Mouse (Mus musculus) large intestine, adult 2 months (tissue): Measurements from ENCODE around the gene Trpc1. TPM values are rescaled to one million over a fixed set of nuclear protein-coding genes. Genes with fewer than 3 reads are reported as not detected.

Source experiments
- DNase-seq: peaks from one replicate; pipeline ENCODE4 v3.0.0-alpha.2; 2012; ENCODE audit warnings: low read depth, low spot score
- WGBS: fragments of 180-500 bp; shearing (Covaris S2); methylation state at CpG from one replicate; pipeline ENCODE4 v1.1.7; 2018; 5-methylcytosine and 5-hydroxymethylcytosine counted together
- polyA plus RNA-seq: library from polyadenylated mRNA; depleted of rRNA; stranded (reverse); fragments of >200 nt; gene quantifications from 2 replicates; pipeline ENCODE4 v1.2.3, GENCODE M21; 2012; rRNA removed

The Trpc1 gene
- polyA plus RNA-seq, 1 experiment, result 0.68 TPM

- WGBS, result 81% methylated on average over 2 of the region's 2 CpGs
- no peak for DNase-seq
Observed at GRCm38 (mm10) chr9:95657941-95658340, 92.2 kb downstream of the Trpc1 start.

Other genes with a start within 250 kb of the Trpc1 start
- gene U2surp, start 238.4 kb downstream of the Trpc1 start, polyA plus RNA-seq, result 1.9 and 3.4 TPM in 2 replicates
- gene Paqr9, start 190.7 kb downstream of the Trpc1 start, polyA plus RNA-seq, result 0.22 and 0.43 TPM in 2 replicates
- gene Pcolce2, start 112.8 kb downstream of the Trpc1 start, polyA plus RNA-seq, result 0.19 and 0.27 TPM in 2 replicates
- gene Pls1, start 94.9 kb upstream of the Trpc1 start, polyA plus RNA-seq, result 118 and 211 TPM in 2 replicates
- 1.7 and 2.8 TPM in 2 replicates for gene Atr, start 107.2 kb upstream of the Trpc1 start, polyA plus RNA-seq
- 2.9 and 4.6 TPM in 2 replicates for gene Xrn1, start 204.4 kb upstream of the Trpc1 start, polyA plus RNA-seq